Mouse (Mus musculus) myocyte (in vitro differentiated cells): ENCODE measurements at regions not wholly inside any gene's neighbourhood (a gene's known extent, or its start where the extent isn't known, plus 50 kb on each side); places are given as distances from the start of the nearest gene placed in this dataset.

Experiments
- MYOG ChIP-seq, 3 experiments: IDR thresholded peaks; one replicate each; pipeline ENCODE4 v1.6.1; 2011; ENCODE audit warnings: control low read depth in 2 of 3, low read depth in 2 of 3, mild to moderate bottlenecking in 2 of 3; ENCODE audit not compliant: insufficient read length in 2 of 3, control insufficient read depth in 1 of 3, insufficient read depth in 1 of 3
- POLR2A ChIP-seq: IDR thresholded peaks from one replicate; pipeline ENCODE4 v1.6.1; 2011; ENCODE audit warnings: low read depth, mild to moderate bottlenecking, control low read depth, moderate library complexity; ENCODE audit not compliant: insufficient read length
- POLR2AphosphoS2 ChIP-seq: IDR thresholded peaks from one replicate; pipeline ENCODE4 v1.6.1; 2011; ENCODE audit warnings: low read depth, control low read depth; ENCODE audit not compliant: insufficient read length
- TCF12 ChIP-seq: IDR thresholded peaks from one replicate; pipeline ENCODE4 v1.6.1; 2011; ENCODE audit warnings: mild to moderate bottlenecking, control low read depth; ENCODE audit not compliant: poor library complexity, insufficient read depth, severe bottlenecking
- USF1 ChIP-seq: IDR thresholded peaks from one replicate; pipeline ENCODE4 v1.6.1; 2011; ENCODE audit warnings: low read depth, mild to moderate bottlenecking, control low read depth, moderate library complexity

- TF ChIP-seq POLR2A (no peak), POLR2AphosphoS2 (no peak), MYOG (IDR thresholded peaks at IDR 0.05; ENCODE audit: control insufficient read depth in 1 of 3, insufficient read depth in 1 of 3, insufficient read length in 2 of 3, low read depth in 2 of 3) (no peak), USF1 (no peak), TCF12 (no peak)
Measured at GRCm38 (mm10) chr1:4571299-4572202, 236.1 kb upstream of the Gm37988 start.
